Mouse (Mus musculus): ENCODE results near the gene Zan. TPM values are rescaled to one million over a fixed set of nuclear protein-coding genes. Genes with fewer than 3 reads are reported as not detected.

Gene Zan
- total RNA-seq, 2 experiments from 2014 or later, result 0.14 to 0.22 TPM

- DNase-seq (ENCODE audit: extremely low spot score in 1 of 2, low spot score in 1 of 2), result no peak
Observed at GRCm38 (mm10) chr5:137419841-137420240, 57.0 kb downstream of the Zan start.

GRCm38 (mm10) chr5:137419105-137419504 is 57.8 kb downstream of the Zan start:
- no peak for DNase-seq (ENCODE audit: extremely low spot score in 1 of 2, low spot score in 1 of 2)

DNA sequence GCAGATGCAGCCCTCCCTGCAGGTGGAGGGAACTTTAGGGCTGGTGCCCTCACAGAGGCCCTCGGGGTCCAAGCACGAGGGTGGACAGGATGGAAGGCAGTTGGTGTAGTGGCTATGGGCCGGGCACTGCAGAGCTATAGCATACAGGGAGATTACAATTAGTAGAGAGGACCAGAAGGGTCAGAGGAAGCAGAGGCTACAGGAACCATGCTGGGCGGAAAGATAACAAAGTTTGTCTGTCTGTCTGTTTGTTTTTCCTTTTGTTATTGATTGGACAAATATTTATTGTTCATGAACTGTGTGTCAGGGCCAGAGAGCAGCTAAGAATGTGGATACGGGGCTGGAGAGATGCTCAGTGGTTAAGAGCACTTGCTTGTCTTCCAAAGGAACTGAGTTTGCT is 62.6 kb downstream of the Zan start:
- no peak for DNase-seq (ENCODE audit: extremely low spot score in 1 of 2, low spot score in 1 of 2)

- no peak for DNase-seq (ENCODE audit: extremely low spot score in 1 of 2, low spot score in 1 of 2)
Observed at GRCm38 (mm10) chr5:137411235-137411634, 65.6 kb downstream of the Zan start.

DNA sequence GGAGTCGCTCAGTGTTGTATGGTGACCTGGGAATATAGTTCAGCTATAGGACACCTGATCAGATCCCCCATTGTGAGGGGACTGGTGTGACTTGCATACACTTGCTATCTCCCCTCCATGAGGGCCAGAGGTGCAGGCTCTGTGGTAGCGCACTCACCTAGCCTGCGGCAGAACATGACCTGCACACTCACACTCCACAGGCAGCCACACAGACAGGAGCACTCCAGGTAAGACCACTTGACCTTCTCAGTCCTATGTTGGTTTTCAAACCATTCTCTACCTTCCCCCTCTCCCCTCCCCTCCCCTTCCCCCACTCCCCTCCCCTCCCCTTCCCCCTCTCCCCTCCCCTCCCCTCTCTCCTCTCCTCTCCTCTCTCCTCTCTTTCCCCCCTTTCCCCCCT is 66.3 kb downstream of the Zan start:
- DNase-seq (ENCODE audit: extremely low spot score in 1 of 2, low spot score in 1 of 2), result no peak

- DNase-seq (ENCODE audit: extremely low spot score in 1 of 2, low spot score in 1 of 2), result no peak
Observed at GRCm38 (mm10) chr5:137410066-137410465, 66.8 kb downstream of the Zan start.

GRCm38 (mm10) chr5:137409451-137409850 is 67.4 kb downstream of the Zan start:
- no peak for DNase-seq (ENCODE audit: extremely low spot score in 1 of 2, low spot score in 1 of 2)

DNA sequence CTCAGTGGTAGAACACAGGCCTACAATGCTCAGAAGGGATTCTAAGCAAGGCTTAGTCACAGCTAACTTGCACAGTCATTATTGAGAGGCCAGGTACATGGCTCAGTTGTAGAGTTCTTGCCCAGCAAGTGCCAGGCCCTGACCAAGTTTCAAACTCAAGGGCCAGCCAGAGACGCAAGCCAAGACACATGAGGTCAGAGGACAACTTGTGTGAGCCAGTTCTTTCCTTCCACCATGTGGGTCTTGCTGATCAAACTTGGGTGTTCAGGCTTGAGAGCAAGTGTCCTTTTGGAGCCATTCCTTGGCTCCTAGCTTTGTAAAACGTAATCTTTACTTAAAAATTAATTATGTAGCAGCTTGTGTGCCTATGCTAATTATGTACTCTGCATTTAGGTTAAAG is 72.8 kb downstream of the Zan start:
- no peak for DNase-seq (ENCODE audit: extremely low spot score in 1 of 2, low spot score in 1 of 2)

DNA sequence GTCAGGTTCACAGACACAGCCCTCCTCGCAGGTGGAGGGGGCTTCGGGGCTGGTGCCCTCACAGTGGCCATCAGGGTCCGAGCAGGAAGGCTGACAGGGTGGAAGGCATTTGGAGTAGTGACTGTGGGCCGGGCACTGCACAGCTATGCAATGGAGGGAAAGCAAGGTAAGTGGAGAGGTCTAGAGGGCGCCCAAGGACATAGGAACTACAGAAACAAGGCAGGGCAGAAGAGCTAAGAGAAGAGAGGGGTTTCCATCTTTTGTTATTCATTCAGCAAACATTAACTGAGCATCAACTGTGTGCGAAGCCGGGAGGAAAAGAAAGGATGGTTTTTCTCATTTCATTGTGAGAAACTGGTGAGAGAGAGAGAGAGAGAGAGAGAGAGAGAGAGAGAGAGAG is 82.4 kb downstream of the Zan start:
- DNase-seq (ENCODE audit: extremely low spot score in 1 of 2, low spot score in 1 of 2), result no peak

- no peak for DNase-seq (ENCODE audit: extremely low spot score in 1 of 2, low spot score in 1 of 2)
Observed at GRCm38 (mm10) chr5:137391641-137392040, 85.2 kb downstream of the Zan start.

- DNase-seq (ENCODE audit: extremely low spot score in 1 of 2, low spot score in 1 of 2), result no peak
Observed at GRCm38 (mm10) chr5:137386712-137387111, 90.2 kb downstream of the Zan start.

DNA sequence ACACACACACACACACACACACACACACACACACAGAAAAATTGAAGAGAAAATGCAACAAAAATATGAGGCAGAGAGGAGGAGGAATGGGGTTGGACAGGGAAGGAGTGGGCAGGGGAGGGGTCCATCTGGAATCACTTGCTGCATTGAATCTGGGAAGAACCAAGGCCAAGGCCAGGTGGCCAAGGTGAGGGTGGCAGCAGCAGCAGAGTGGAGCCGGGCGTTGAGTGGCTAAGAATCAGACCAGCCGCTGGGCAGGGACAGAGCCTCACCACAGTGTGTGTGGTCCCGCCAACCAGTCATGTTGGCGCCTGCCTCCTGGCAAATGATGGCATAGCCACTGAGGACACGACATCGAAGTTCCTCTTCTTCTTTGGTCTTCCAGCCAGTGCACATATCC is 93.4 kb downstream of the Zan start:
- DNase-seq (ENCODE audit: extremely low spot score in 1 of 2, low spot score in 1 of 2), result no peak

- DNase-seq (ENCODE audit: extremely low spot score in 1 of 2, low spot score in 1 of 2), result peak in 1 of 2 experiments; percentile 60
Observed at GRCm38 (mm10) chr5:137381152-137381551, 95.7 kb downstream of the Zan start.

GRCm38 (mm10) chr5:137377603-137378002 is 99.3 kb downstream of the Zan start:
- no peak for DNase-seq (ENCODE audit: extremely low spot score in 1 of 2, low spot score in 1 of 2)

- DNase-seq (ENCODE audit: extremely low spot score in 1 of 2, low spot score in 1 of 2), result no peak
Observed at GRCm38 (mm10) chr5:137377176-137377575, 99.7 kb downstream of the Zan start.

DNA sequence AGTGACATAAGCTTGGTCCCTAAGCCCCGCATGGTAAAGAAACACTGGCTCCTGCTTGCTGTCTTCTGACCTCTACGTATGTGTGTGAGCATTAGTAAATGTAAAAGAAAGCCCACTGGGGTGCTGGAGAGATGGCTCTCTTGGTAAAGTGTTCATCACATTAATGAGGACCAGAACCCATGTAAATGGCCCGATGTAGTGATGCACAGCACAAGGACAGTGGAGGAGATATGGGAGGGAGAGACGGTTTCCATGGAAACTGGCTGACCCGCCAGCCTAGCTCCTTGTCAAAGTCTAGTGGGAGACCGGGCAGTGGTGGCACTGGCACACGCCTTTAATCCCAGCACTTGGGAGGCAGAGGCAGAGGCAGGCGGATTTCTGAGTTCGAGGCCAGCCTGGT is 100.1 kb downstream of the Zan start:
- no peak for DNase-seq (ENCODE audit: extremely low spot score in 1 of 2, low spot score in 1 of 2)

DNA sequence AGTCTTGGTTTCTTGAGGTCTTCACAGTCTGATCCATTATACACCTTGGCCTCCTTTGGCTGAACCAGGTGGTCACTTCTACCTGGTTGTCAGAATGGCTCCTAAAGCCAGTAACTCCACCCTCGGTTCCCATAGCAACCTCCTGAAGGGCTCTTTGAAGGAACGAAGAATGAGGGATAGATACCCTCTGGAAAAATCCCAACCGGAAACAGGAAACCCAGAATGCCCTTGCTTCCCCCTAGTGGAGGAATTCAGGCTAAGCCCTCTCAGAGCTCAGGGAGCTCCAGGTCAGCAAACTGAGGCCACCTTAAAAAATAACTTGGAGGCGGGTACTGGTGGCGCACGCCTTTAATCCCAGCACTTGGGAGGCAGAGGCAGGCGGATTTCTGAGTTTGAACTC is 100.7 kb downstream of the Zan start:
- no peak for DNase-seq (ENCODE audit: extremely low spot score in 1 of 2, low spot score in 1 of 2)

DNA sequence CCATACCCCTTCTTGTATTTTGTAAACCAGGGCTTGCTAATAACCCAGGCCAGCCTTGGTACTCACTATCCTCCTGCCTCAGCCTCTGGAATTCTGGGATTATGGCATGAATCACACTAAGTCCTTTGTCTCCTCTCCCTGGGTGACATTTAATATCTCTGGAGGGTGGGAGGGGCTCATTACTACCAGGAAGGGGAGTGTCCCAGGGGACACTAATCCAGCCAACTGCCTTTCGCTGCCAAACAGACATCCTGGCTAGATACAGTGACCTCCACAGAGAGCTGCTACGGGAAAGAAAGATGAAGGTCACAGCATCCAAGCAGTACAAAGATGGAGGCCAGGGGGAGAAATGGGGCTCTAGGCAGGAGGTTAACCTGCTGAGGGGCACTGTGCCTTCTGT is 101.2 kb downstream of the Zan start:
- no peak for DNase-seq (ENCODE audit: extremely low spot score in 1 of 2, low spot score in 1 of 2)

DNA sequence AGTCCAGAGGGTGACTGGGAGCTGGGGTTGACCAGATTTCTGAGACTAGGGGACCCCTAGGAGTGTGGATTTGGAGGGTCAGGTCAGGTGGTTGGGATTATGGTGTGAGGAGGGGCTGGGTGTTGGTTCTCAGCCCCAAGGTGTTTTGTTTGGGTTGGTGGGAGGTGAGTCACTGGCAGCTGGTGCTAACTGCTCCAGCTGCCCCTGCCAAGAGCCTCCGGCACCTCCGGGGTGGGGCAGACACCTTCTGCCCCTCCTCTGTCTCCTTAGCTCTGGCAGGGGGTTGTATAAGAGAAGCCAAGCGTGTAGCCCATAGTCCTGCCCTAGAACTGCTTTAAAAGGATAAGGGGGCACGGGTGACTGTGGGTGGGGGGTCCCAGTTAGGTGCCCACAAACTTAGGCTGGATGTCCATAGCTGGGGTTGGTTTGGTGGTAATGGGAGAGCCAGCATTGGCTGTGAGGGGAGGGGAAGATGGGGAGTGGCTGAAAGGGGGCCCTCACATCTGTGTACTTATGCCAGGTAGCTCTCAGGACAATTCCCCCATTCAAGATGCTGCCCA is 102.3 kb downstream of the Zan start:
- DNase-seq (ENCODE audit: extremely low spot score in 1 of 2, low spot score in 1 of 2), result no peak

DNA sequence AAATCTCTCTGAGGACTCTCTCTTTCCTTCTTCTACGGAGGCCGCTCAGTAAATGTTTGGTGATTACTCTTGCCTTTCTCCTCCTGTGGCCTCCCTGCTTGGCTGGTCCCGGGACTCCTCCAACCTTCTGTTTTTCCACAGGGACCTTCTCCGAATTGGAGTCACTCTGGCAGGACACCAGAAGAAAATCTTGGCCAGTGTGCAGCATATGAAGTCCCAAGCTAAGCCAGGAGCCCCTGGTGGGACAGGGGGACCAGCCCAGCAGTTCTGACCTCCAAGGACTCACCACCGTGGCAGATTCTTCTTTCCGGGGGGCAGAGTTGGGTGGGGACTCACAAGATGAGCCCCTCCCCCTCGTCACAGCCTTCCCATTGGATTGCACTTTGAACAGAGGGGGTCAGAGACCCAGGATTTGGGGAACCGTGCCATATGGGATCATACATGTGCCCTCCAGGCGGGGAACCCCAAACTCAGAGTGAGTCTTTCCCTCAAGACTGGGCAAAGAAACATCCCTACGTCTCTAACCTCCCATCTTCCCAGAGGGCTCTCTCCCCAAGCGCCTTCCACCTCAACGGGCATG is 103.4 kb downstream of the Zan start:
- no peak for DNase-seq (ENCODE audit: extremely low spot score in 1 of 2, low spot score in 1 of 2)

DNA sequence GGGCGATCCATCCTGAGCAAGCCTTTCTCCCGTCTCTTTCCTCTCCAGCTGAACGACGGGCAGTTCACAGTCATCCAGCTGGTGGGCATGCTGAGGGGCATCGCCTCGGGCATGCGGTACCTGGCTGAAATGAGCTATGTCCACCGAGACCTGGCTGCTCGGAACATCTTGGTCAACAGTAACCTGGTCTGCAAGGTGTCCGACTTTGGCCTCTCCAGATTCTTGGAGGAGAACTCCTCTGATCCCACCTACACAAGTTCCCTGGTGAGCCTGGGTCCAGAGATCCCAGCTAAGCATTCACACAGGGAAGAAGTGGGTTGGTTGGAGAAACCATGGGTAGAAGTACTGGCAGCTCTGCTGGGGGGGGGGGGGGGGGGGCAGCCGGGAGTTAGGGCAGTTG is 107.2 kb downstream of the Zan start:
- no peak for DNase-seq (ENCODE audit: extremely low spot score in 1 of 2, low spot score in 1 of 2)

- no peak for DNase-seq (ENCODE audit: extremely low spot score in 1 of 2, low spot score in 1 of 2)
Observed at GRCm38 (mm10) chr5:137358382-137358781, 118.5 kb downstream of the Zan start.

DNA sequence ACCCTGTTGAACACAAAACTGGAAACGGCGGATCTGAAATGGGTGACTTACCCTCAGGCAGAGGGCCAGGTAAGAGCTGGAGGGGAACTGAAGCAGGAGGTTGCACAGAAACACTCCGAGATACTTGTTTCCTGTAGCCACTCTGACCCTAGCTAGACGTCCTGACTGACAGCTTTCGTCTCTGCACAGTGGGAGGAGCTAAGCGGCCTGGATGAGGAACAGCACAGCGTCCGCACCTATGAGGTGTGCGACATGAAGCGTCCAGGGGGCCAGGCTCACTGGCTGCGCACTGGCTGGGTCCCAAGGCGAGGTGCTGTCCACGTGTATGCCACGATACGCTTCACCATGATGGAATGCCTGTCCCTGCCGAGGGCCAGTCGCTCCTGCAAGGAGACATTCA is 122.8 kb downstream of the Zan start:
- no peak for DNase-seq (ENCODE audit: extremely low spot score in 1 of 2, low spot score in 1 of 2)

Measured in layer of hippocampus, postnatal 25 days (tissue).